Mouse (Mus musculus) forebrain, postnatal 0 days (tissue): ENCODE results near the gene Lrp1. TPM values are rescaled to one million over a fixed set of nuclear protein-coding genes. Genes with fewer than 3 reads are reported as not detected.
"Not testable (repeated sequence)": the region's sequence is repeated elsewhere in the genome, so short reads cannot be mapped to it uniquely, and the experiment has no call there.

Experiments
- ATAC-seq: fragments of 200-750 bp; cut with Nextera tagmentation; 2 replicates; pipeline ENCODE4 v1.8.0; 2017; ENCODE audit warnings: mild to moderate bottlenecking, moderate library complexity
- DNase-seq: peaks from one replicate; pipeline ENCODE4 v3.0.0-alpha.2; 2015
- H3K27ac ChIP-seq: fragments of 300-500 bp; sonication (generic); 2 replicates; pipeline ENCODE4 v1.5.1; 2014; ENCODE audit warnings: low read depth, mild to moderate bottlenecking, antibody characterized with exemption, low read length, moderate library complexity, mixed read lengths
- H3K27me3 ChIP-seq: fragments of 300-500 bp; sonication (generic); 2 replicates; pipeline ENCODE4 v1.6.1; 2014; ENCODE audit warnings: mild to moderate bottlenecking, low read length, mixed read lengths; ENCODE audit not compliant: insufficient read depth
- H3K36me3 ChIP-seq: fragments of 300-500 bp; sonication (generic); 2 replicates; pipeline ENCODE4 v1.6.1; 2014; ENCODE audit warnings: mild to moderate bottlenecking, moderate library complexity; ENCODE audit not compliant: insufficient read depth
- H3K4me1 ChIP-seq: fragments of 300-500 bp; sonication (generic); 2 replicates; pipeline ENCODE4 v1.6.1; 2014; ENCODE audit warnings: antibody characterized with exemption; ENCODE audit not compliant: insufficient read depth
- H3K4me2 ChIP-seq: fragments of 300-500 bp; sonication (generic); 2 replicates; pipeline ENCODE4 v1.6.1; 2014; ENCODE audit warnings: low read depth, mild to moderate bottlenecking, moderate library complexity
- H3K4me3 ChIP-seq: fragments of 300-500 bp; sonication (generic); 2 replicates; pipeline ENCODE4 v1.5.1; 2014; ENCODE audit warnings: low read depth, low read length, mixed read lengths
- H3K9ac ChIP-seq: fragments of 300-500 bp; sonication (generic); 2 replicates; pipeline ENCODE4 v1.6.1; 2014; ENCODE audit warnings: mild to moderate bottlenecking
- H3K9me3 ChIP-seq: fragments of 300-500 bp; sonication (generic); 2 replicates; pipeline ENCODE4 v1.6.1; 2016; ENCODE audit warnings: low read length
- CTCF ChIP-seq: sonication (generic); IDR thresholded peaks from 2 replicates; pipeline ENCODE4 v1.5.1; 2016; ENCODE audit warnings: antibody characterized with exemption, control low read depth, low read depth
- WGBS: fragments of 180-500 bp; shearing (Covaris S2); extraction: QIAGEN DNeasy Blood & Tissue Kit; methylation state at CpG from one replicate; pipeline ENCODE4 v1.1.7; 2014; 5-methylcytosine and 5-hydroxymethylcytosine counted together
- polyA plus RNA-seq: library from polyadenylated mRNA; unstranded; fragments of >200 nt; fragmentation: Nextera tagmentation; extraction: Ambion mirVana; gene quantifications from 2 replicates; pipeline ENCODE4 v1.2.1, GENCODE M21; 2015
- total RNA-seq: library from RNA; depleted of rRNA; stranded (reverse); fragments of >200 nt; gene quantifications from 2 replicates; pipeline ENCODE4 v1.2.3, GENCODE M21; 2014

Lrp1 gene
- total and polyA plus RNA-seq, 2 experiments from 2014 or later = 70.4 to 228 TPM

GRCm38 (mm10) chr10:127661915-127662663 lies 41.1 kb upstream of the Lrp1 start:
- DNase-seq (peak; percentile 53), ATAC-seq (peak; percentile 45; the same call in 1 of the 2 replicates)
- no peak for TF ChIP-seq CTCF
- peak overlapping the region; percentile 35; the same call in 1 of the 2 replicates for H3K9ac ChIP-seq
- H3K4me2 ChIP-seq = peak overlapping the region; percentile 41
- H3K36me3 ChIP-seq = 0 out of 2 replicates have a peak, but pooled peaks cover 4% of the 10 kb centered on the region
- H3K9me3 ChIP-seq = no peaks in the 10 kb centered on the region
- H3K4me3 ChIP-seq = no peak overlapping the region
- peaks cover 3% of the 10 kb centered on the region; the same call in 1 of the 2 replicates for H3K4me1 ChIP-seq
- H3K27ac ChIP-seq = no peak overlapping the region
- H3K27me3 ChIP-seq = peaks cover 25% of the 10 kb centered on the region
- 16% methylated on average over 16 of the region's 16 CpGs for WGBS

DNA sequence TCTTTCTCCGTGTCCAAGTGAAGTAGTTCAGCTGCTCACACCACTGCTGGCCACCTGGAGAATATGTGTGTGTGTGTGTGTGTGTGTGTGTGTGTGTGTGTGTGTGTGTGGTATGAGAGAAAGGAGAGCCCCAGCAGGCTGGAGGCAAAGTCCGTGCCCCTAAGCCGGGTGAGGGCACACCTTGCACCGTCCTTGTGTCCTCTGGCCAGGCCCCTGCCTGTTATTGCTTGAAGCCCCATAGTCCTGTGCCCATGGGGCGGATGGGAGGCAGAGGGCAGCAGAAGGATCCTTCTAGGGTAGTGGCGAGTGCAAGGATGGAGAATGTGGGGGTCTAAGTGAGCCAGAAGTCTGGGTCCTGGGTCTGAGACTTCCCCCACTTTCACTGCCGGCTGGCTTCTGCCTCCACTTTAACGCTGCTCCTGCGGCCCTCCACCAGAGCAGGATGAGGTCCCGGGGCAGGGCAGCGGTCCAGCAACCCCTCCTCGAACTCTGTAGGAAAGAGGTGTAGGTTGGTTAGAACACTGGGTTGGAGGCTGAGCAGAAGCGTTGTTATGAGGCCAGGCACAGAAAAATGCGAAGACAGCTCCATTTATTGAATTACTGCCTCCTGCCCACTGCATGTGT lies 40.5 kb upstream of the Lrp1 start:
- DNase-seq (no peak), ATAC-seq (no peak)
- 22% methylated on average over 14 of the region's 14 CpGs for whole genome bisulfite sequencing
- Histone ChIP-seq H3K27me3 (peaks cover 25% of the 10 kb centered on the region), H3K4me1 (no peaks in the 10 kb centered on the region), H3K9me3 (no peaks in the 10 kb centered on the region), H3K27ac (no peak overlapping the region), H3K4me2 (peak overlapping the region; percentile 41), H3K36me3 (0 out of 2 replicates have a peak, but pooled peaks cover 4% of the 10 kb centered on the region), H3K9ac (0 out of 2 replicates have a peak overlapping the region, but pooled peaks have one; percentile 14), H3K4me3 (no peak overlapping the region)
- TF ChIP-seq CTCF = no peak

DNA sequence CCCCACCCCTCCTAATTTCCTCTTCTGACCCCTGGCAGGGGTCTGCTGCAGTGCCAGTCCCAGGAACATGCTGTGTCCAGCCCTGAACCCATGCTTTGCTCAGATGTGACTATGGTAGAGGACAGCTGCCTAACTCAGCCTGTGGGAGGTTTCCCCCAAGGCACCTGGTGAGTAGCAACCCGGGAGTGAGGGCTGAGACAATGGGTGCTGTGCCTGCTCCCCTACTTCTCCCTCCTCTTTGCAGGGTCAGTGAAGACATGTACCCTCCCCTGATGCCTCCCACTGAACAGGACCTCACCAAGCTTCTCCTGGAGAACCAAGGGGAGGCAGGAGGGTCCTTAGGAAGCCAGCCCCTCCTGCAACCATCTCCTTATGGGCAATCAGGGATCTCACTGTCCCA lies 38.6 kb upstream of the Lrp1 start:
- ATAC-seq (no peak), DNase-seq (no peak)
- WGBS = 71% methylated on average over 1 of the region's 1 CpGs
- Histone ChIP-seq H3K9me3 (no peaks in the 10 kb centered on the region), H3K27me3 (peaks cover 16% of the 10 kb centered on the region), H3K36me3 (0 out of 2 replicates have a peak, but pooled peaks cover 4% of the 10 kb centered on the region), H3K4me3 (no peak overlapping the region), H3K27ac (no peak overlapping the region), H3K4me2 (no peak overlapping the region), H3K4me1 (no peaks in the 10 kb centered on the region), H3K9ac (no peak overlapping the region)
- TF ChIP-seq CTCF = no peak

DNA sequence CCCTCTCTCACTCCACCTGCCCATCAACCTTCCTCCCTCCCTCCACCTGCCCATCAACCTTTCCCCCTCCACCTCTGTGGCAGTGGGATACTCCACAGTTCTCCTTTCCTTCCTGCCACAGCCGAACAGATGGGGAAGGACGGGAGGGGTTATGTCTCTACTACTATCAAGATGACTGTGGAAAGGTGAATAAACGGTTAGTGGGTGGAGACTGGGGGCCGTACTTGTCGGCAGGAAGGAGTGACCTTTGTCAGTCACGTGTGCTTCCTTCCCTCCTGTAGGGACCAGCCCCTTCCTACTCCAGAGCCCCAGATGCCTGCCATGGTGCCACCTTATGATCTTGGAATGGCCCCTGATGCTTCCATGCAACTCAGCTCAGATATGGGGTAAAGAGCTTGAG lies 37.1 kb upstream of the Lrp1 start:
- H3K4me2 ChIP-seq = no peak overlapping the region
- H3K9me3 ChIP-seq = no peaks in the 10 kb centered on the region
- H3K27ac ChIP-seq = no peak overlapping the region
- ATAC-seq = no peak
- no peak overlapping the region for H3K9ac ChIP-seq
- no peak for TF ChIP-seq CTCF
- 0 out of 2 replicates have a peak, but pooled peaks cover 4% of the 10 kb centered on the region for H3K36me3 ChIP-seq
- no peaks in the 10 kb centered on the region for H3K4me1 ChIP-seq
- WGBS = 17% methylated on average over 6 of the region's 6 CpGs
- peaks cover 5% of the 10 kb centered on the region; the same call in 1 of the 2 replicates for H3K27me3 ChIP-seq
- H3K4me3 ChIP-seq = no peak overlapping the region
- no peak for DNase-seq

- not testable (repeated sequence) for H3K27me3 ChIP-seq
- 67% methylated on average over 6 of the region's 6 CpGs for WGBS
Observed at GRCm38 (mm10) chr10:127657617-127658016, 36.7 kb upstream of the Lrp1 start.

GRCm38 (mm10) chr10:127654970-127655579 lies 34.1 kb upstream of the Lrp1 start:
- H3K9ac ChIP-seq = no peak overlapping the region

More at GRCm38 (mm10) chr10:127657617-127658016, 36.7 kb upstream of the Lrp1 start:
- not testable (repeated sequence) for H3K4me1 ChIP-seq, H3K9me3 ChIP-seq, H3K9ac ChIP-seq, H3K4me3 ChIP-seq, H3K4me2 ChIP-seq, H3K36me3 ChIP-seq, DNase-seq, ATAC-seq, H3K27ac ChIP-seq

More at GRCm38 (mm10) chr10:127654970-127655579, 34.1 kb upstream of the Lrp1 start:
- H3K36me3 ChIP-seq = no peaks in the 10 kb centered on the region
- no peaks in the 10 kb centered on the region for H3K4me1 ChIP-seq
- no peak for DNase-seq
- no peaks in the 10 kb centered on the region for H3K9me3 ChIP-seq
- no peaks in the 10 kb centered on the region for H3K27me3 ChIP-seq
- TF ChIP-seq CTCF = no peak
- no peak overlapping the region for H3K4me2 ChIP-seq
- no peak overlapping the region for H3K27ac ChIP-seq
- no peak for ATAC-seq
- 85% methylated on average over 16 of the region's 16 CpGs for WGBS
- H3K4me3 ChIP-seq = no peak overlapping the region
